Mouse (Mus musculus): ENCODE results near the gene Sema6d. TPM values are rescaled to one million over a fixed set of nuclear protein-coding genes. Genes with fewer than 3 reads are reported as not detected.

Gene Sema6d
- polyA plus RNA-seq, 1 experiment from 2014 or later, result 8.3 TPM

- under 1% methylated on average over 39 of the region's 39 CpGs for whole genome bisulfite sequencing
- Histone ChIP-seq H3K36me3 (replicated peaks) (no peaks in the 10 kb centered on the region), H3K9me3 (no peaks in the 10 kb centered on the region), H3K4me3 (peak overlapping the region; percentile 83), H3K4me1 (peaks cover 26% of the 10 kb centered on the region), H3K27ac (replicated peaks) (peak overlapping the region; percentile 92), H3K27me3 (replicated peaks; ENCODE audit: low read depth, poor library complexity, severe bottlenecking) (peaks cover 47% of the 10 kb centered on the region)
- no peak for DNase-seq (ENCODE audit: low spot score)
Observed at GRCm38 (mm10) chr2:124610586-124611105, 520.9 kb downstream of the Sema6d start.

- peaks cover 47% of the 10 kb centered on the region for H3K27me3 ChIP-seq (replicated peaks; ENCODE audit: low read depth, poor library complexity, severe bottlenecking)
- H3K4me1 ChIP-seq, result peaks cover 30% of the 10 kb centered on the region
- DNase-seq (ENCODE audit: low spot score), result no peak
- peak overlapping the region; percentile 83 for H3K4me3 ChIP-seq
- H3K9me3 ChIP-seq, result no peaks in the 10 kb centered on the region
- H3K27ac ChIP-seq (replicated peaks), result peak overlapping the region; percentile 92
- 16% methylated on average over 13 of the region's 13 CpGs for WGBS
- no peaks in the 10 kb centered on the region for H3K36me3 ChIP-seq (replicated peaks)
Observed at GRCm38 (mm10) chr2:124611226-124611625, 521.5 kb downstream of the Sema6d start.

GRCm38 (mm10) chr2:124612276-124612675 is 522.5 kb downstream of the Sema6d start:
- no peak for DNase-seq (ENCODE audit: low spot score)
- Histone ChIP-seq H3K36me3 (replicated peaks) (no peaks in the 10 kb centered on the region), H3K27ac (replicated peaks) (0 out of 2 replicates have a peak overlapping the region, but pooled peaks have one; percentile 48), H3K4me3 (peak overlapping the region; percentile 83), H3K4me1 (peaks cover 34% of the 10 kb centered on the region), H3K27me3 (replicated peaks; ENCODE audit: low read depth, poor library complexity, severe bottlenecking) (peaks cover 40% of the 10 kb centered on the region), H3K9me3 (no peaks in the 10 kb centered on the region)
- 52% methylated on average over 6 of the region's 6 CpGs for WGBS

- Histone ChIP-seq H3K4me3 (peak overlapping the region; percentile 83), H3K36me3 (replicated peaks) (no peaks in the 10 kb centered on the region), H3K27ac (replicated peaks) (no peak overlapping the region), H3K9me3 (no peaks in the 10 kb centered on the region), H3K4me1 (peaks cover 28% of the 10 kb centered on the region), H3K27me3 (replicated peaks; ENCODE audit: low read depth, poor library complexity, severe bottlenecking) (peaks cover 34% of the 10 kb centered on the region)
- WGBS, result 70% methylated on average over 10 of the region's 10 CpGs
- DNase-seq (ENCODE audit: low spot score), result no peak
Observed at GRCm38 (mm10) chr2:124612727-124613510, 523.1 kb downstream of the Sema6d start.

- H3K4me1 ChIP-seq, result peaks cover 21% of the 10 kb centered on the region
- H3K36me3 ChIP-seq (replicated peaks), result no peaks in the 10 kb centered on the region
- H3K4me3 ChIP-seq, result 0 out of 2 replicates have a peak overlapping the region, but pooled peaks have one; percentile 16
- H3K9me3 ChIP-seq, result no peaks in the 10 kb centered on the region
- H3K27ac ChIP-seq (replicated peaks), result no peak overlapping the region
- peaks cover 25% of the 10 kb centered on the region for H3K27me3 ChIP-seq (replicated peaks; ENCODE audit: low read depth, poor library complexity, severe bottlenecking)
- no peak for DNase-seq (ENCODE audit: low spot score)
- WGBS, result 72% methylated on average over 3 of the region's 3 CpGs
Observed at GRCm38 (mm10) chr2:124613671-124614210, 524.0 kb downstream of the Sema6d start.

- Histone ChIP-seq H3K9me3 (no peaks in the 10 kb centered on the region), H3K4me1 (peaks cover 14% of the 10 kb centered on the region; the same call in 1 of the 2 replicates), H3K27ac (replicated peaks) (no peak overlapping the region), H3K36me3 (replicated peaks) (no peaks in the 10 kb centered on the region), H3K4me3 (no peak overlapping the region), H3K27me3 (replicated peaks; ENCODE audit: low read depth, poor library complexity, severe bottlenecking) (peaks cover 16% of the 10 kb centered on the region)
- DNase-seq (ENCODE audit: low spot score), result no peak
- WGBS, result 61% methylated on average over 4 of the region's 4 CpGs
Observed at GRCm38 (mm10) chr2:124616746-124617145, 527.0 kb downstream of the Sema6d start.

- 82% methylated on average over 9 of the region's 9 CpGs for WGBS
- Histone ChIP-seq H3K4me1 (peaks cover 10% of the 10 kb centered on the region; the same call in 1 of the 2 replicates), H3K27me3 (replicated peaks; ENCODE audit: low read depth, poor library complexity, severe bottlenecking) (peaks cover 9% of the 10 kb centered on the region), H3K9me3 (no peaks in the 10 kb centered on the region), H3K4me3 (no peak overlapping the region), H3K27ac (replicated peaks) (no peak overlapping the region), H3K36me3 (replicated peaks) (no peaks in the 10 kb centered on the region)
- no peak for DNase-seq (ENCODE audit: low spot score)
Observed at GRCm38 (mm10) chr2:124617440-124617839, 527.7 kb downstream of the Sema6d start.

GRCm38 (mm10) chr2:124618091-124618490 is 528.3 kb downstream of the Sema6d start:
- Histone ChIP-seq H3K9me3 (no peaks in the 10 kb centered on the region), H3K36me3 (replicated peaks) (no peaks in the 10 kb centered on the region), H3K4me1 (peaks cover 8% of the 10 kb centered on the region; the same call in 1 of the 2 replicates), H3K27ac (replicated peaks) (no peak overlapping the region), H3K27me3 (replicated peaks; ENCODE audit: low read depth, poor library complexity, severe bottlenecking) (peaks cover 3% of the 10 kb centered on the region; the same call in 1 of the 2 replicates), H3K4me3 (no peak overlapping the region)
- 85% methylated on average over 5 of the region's 5 CpGs for WGBS
- no peak for DNase-seq (ENCODE audit: low spot score)

GRCm38 (mm10) chr2:124618526-124619219 is 528.9 kb downstream of the Sema6d start:
- Histone ChIP-seq H3K9me3 (no peaks in the 10 kb centered on the region), H3K36me3 (replicated peaks) (no peaks in the 10 kb centered on the region), H3K4me1 (peaks cover 8% of the 10 kb centered on the region; the same call in 1 of the 2 replicates), H3K4me3 (no peak overlapping the region), H3K27ac (replicated peaks) (no peak overlapping the region), H3K27me3 (replicated peaks; ENCODE audit: low read depth, poor library complexity, severe bottlenecking) (no peaks in the 10 kb centered on the region)
- 83% methylated on average over 3 of the region's 3 CpGs for WGBS
- DNase-seq (ENCODE audit: low spot score), result no peak

GRCm38 (mm10) chr2:124620470-124620869 is 530.7 kb downstream of the Sema6d start:
- Histone ChIP-seq H3K27ac (replicated peaks) (no peak overlapping the region), H3K27me3 (replicated peaks; ENCODE audit: low read depth, poor library complexity, severe bottlenecking) (no peaks in the 10 kb centered on the region), H3K4me3 (no peak overlapping the region), H3K36me3 (replicated peaks) (no peaks in the 10 kb centered on the region), H3K4me1 (peaks cover 8% of the 10 kb centered on the region; the same call in 1 of the 2 replicates), H3K9me3 (no peaks in the 10 kb centered on the region)
- DNase-seq (ENCODE audit: low spot score), result no peak
- 71% methylated on average over 6 of the region's 6 CpGs for WGBS

- no peak for DNase-seq (ENCODE audit: low spot score)
- 82% methylated on average over 6 of the region's 6 CpGs for WGBS
- Histone ChIP-seq H3K4me1 (no peaks in the 10 kb centered on the region), H3K27me3 (replicated peaks; ENCODE audit: low read depth, poor library complexity, severe bottlenecking) (no peaks in the 10 kb centered on the region), H3K36me3 (replicated peaks) (no peaks in the 10 kb centered on the region), H3K9me3 (no peaks in the 10 kb centered on the region), H3K4me3 (no peak overlapping the region), H3K27ac (replicated peaks) (no peak overlapping the region)
Observed at GRCm38 (mm10) chr2:124621972-124622621, 532.3 kb downstream of the Sema6d start.
